Mouse (Mus musculus): ENCODE measurements around the gene Psmg4.

- TF ChIP-seq CTCF (conservative IDR thresholded peaks at IDR 0.05; ENCODE audit: low read length) (no peak), NANOG (IDR thresholded peaks at IDR 0.05; ENCODE audit: borderline replicate concordance, low read length) (no peak), POU5F1 (IDR thresholded peaks at IDR 0.05; ENCODE audit: borderline replicate concordance, low read length) (no peak)
Measured at GRCm38 (mm10) chr13:34148767-34149392, 13.9 kb upstream of the Psmg4 start.
